Mouse (Mus musculus) frontal cortex, postnatal 14 days (tissue): ENCODE data around the gene Car14.
A peak's percentile ranks its signal among the peaks of the same experiment; 100 is the strongest.
"Not testable (repeated sequence)": the region's sequence is repeated elsewhere in the genome, so short reads cannot be mapped to it uniquely, and the experiment has no call there.

Source experiments
- DNase-seq, 2 experiments: peaks; one replicate each; pipeline ENCODE4 v3.0.0; 2022; ENCODE audit warnings: low spot score in 2 of 2

Car14 gene

GRCm38 (mm10) chr3:95904568-95904967 is at the start of gene Car14:
Gene Car14, minus strand, starts transcription at chr3:95904691.
- no peak for DNase-seq

- DNase-seq: no peak
Observed at GRCm38 (mm10) chr3:95953522-95953921, 49.0 kb upstream of the Car14 start.

- no peak for DNase-seq
Observed at GRCm38 (mm10) chr3:95953023-95953422, 48.5 kb upstream of the Car14 start.

GRCm38 (mm10) chr3:95951566-95951965 is 47.1 kb upstream of the Car14 start:
- DNase-seq: not testable (repeated sequence)

- peak; percentile 83 to 87 for DNase-seq
Observed at GRCm38 (mm10) chr3:95950763-95951551, 46.5 kb upstream of the Car14 start.

GRCm38 (mm10) chr3:95948325-95948724 is 43.8 kb upstream of the Car14 start:
- DNase-seq: no peak

GRCm38 (mm10) chr3:95945731-95946240 is 41.3 kb upstream of the Car14 start:
- DNase-seq: no peak

- no peak for DNase-seq
Observed at GRCm38 (mm10) chr3:95944742-95945141, 40.3 kb upstream of the Car14 start.

GRCm38 (mm10) chr3:95943226-95943625 is 38.7 kb upstream of the Car14 start:
- no peak for DNase-seq

- no peak for DNase-seq
Observed at GRCm38 (mm10) chr3:95942749-95943148, 38.3 kb upstream of the Car14 start.

GRCm38 (mm10) chr3:95938835-95939234 is 34.3 kb upstream of the Car14 start:
- DNase-seq: no peak

GRCm38 (mm10) chr3:95938217-95938616 is 33.7 kb upstream of the Car14 start:
- no peak for DNase-seq

- DNase-seq: no peak
Observed at GRCm38 (mm10) chr3:95934448-95934847, 30.0 kb upstream of the Car14 start.

- no peak for DNase-seq
Observed at GRCm38 (mm10) chr3:95933111-95933750, 28.7 kb upstream of the Car14 start.

- no peak for DNase-seq
Observed at GRCm38 (mm10) chr3:95932566-95932965, 28.1 kb upstream of the Car14 start.

- DNase-seq: no peak
Observed at GRCm38 (mm10) chr3:95932157-95932556, 27.7 kb upstream of the Car14 start.

- no peak for DNase-seq
Observed at GRCm38 (mm10) chr3:95931471-95931870, 27.0 kb upstream of the Car14 start.

GRCm38 (mm10) chr3:95930471-95930789 is 25.9 kb upstream of the Car14 start:
- DNase-seq: no peak

- DNase-seq: peak; percentile 18 to 24
Observed at GRCm38 (mm10) chr3:95929581-95930470, 25.3 kb upstream of the Car14 start.

GRCm38 (mm10) chr3:95928658-95929503 is 24.4 kb upstream of the Car14 start, which contains the start of gene Anp32e:
Gene Anp32e, plus strand, starts transcription at chr3:95929246.
- peak; percentile 96 for DNase-seq

GRCm38 (mm10) chr3:95928261-95928657 is 23.8 kb upstream of the Car14 start:
- DNase-seq: no peak
